Mouse (Mus musculus): Measurements from ENCODE around the gene Metap2. TPM values are rescaled to one million over a fixed set of nuclear protein-coding genes. Genes with fewer than 3 reads are reported as not detected.
"Not testable (repeated sequence)": the region's sequence is repeated elsewhere in the genome, so short reads cannot be mapped to it uniquely, and the experiment has no call there.

Metap2 gene
- polyA plus RNA-seq, 1 experiment from 2014 or later, result 162 TPM

- H3K9ac ChIP-seq, result no peak overlapping the region
- no peak overlapping the region for H3K27ac ChIP-seq (replicated peaks)
- no peak overlapping the region for H3K4me3 ChIP-seq (replicated peaks)
- 60% methylated on average over 9 of the region's 9 CpGs for WGBS (ENCODE audit: insufficient replicate concordance)
- H3K36me3 ChIP-seq (replicated peaks), result peaks cover 17% of the 10 kb centered on the region
- no peaks in the 10 kb centered on the region for H3K27me3 ChIP-seq
- no peaks in the 10 kb centered on the region for H3K4me1 ChIP-seq (replicated peaks)
- no peak overlapping the region for H3K4me2 ChIP-seq
- H3K9me3 ChIP-seq (replicated peaks), result no peaks in the 10 kb centered on the region
- ATAC-seq (ENCODE audit: insufficient read depth), result no peak
Observed at GRCm38 (mm10) chr10:93855126-93855525, 41.8 kb downstream of the Metap2 start.

- no peaks in the 10 kb centered on the region for H3K4me1 ChIP-seq (replicated peaks)
- 88% methylated on average over 13 of the region's 13 CpGs for WGBS (ENCODE audit: insufficient replicate concordance)
- H3K9me3 ChIP-seq (replicated peaks), result no peaks in the 10 kb centered on the region
- H3K9ac ChIP-seq, result no peak overlapping the region
- H3K4me2 ChIP-seq, result no peak overlapping the region
- H3K4me3 ChIP-seq (replicated peaks), result no peak overlapping the region
- H3K27ac ChIP-seq (replicated peaks), result no peak overlapping the region
- H3K36me3 ChIP-seq (replicated peaks), result no peaks in the 10 kb centered on the region
- no peak for ATAC-seq (ENCODE audit: insufficient read depth)
- no peaks in the 10 kb centered on the region for H3K27me3 ChIP-seq
Observed at GRCm38 (mm10) chr10:93846706-93847105, 50.2 kb downstream of the Metap2 start.

- H3K4me2 ChIP-seq, result peak overlapping the region; percentile 18; the same call in 1 of the 2 replicates
- H3K4me3 ChIP-seq (replicated peaks); ATAC-seq (ENCODE audit: insufficient read depth); H3K9me3 ChIP-seq (replicated peaks); H3K9ac ChIP-seq; H3K36me3 ChIP-seq (replicated peaks); H3K27ac ChIP-seq (replicated peaks): not testable (repeated sequence)
- 68% methylated on average over 7 of the region's 7 CpGs for WGBS (ENCODE audit: insufficient replicate concordance)
- H3K27me3 ChIP-seq, result peaks cover 78% of the 10 kb centered on the region
- peaks cover 37% of the 10 kb centered on the region for H3K4me1 ChIP-seq (replicated peaks)
Observed at GRCm38 (mm10) chr10:93835115-93835514, 61.8 kb downstream of the Metap2 start.

- peak overlapping the region; percentile 63 for H3K9ac ChIP-seq
- ATAC-seq (ENCODE audit: insufficient read depth), result no peak
Observed at GRCm38 (mm10) chr10:93834394-93834745, 62.5 kb downstream of the Metap2 start.

GRCm38 (mm10) chr10:93833699-93834393 lies 63.0 kb downstream of the Metap2 start:
- Histone ChIP-seq H3K9ac (peak overlapping the region; percentile 63), H3K4me1 (replicated peaks) (peaks cover 37% of the 10 kb centered on the region), H3K4me2 (peak overlapping the region; percentile 98), H3K36me3 (replicated peaks) (no peaks in the 10 kb centered on the region), H3K27ac (replicated peaks) (peak overlapping the region; percentile 39; the same call in 1 of the 2 replicates), H3K4me3 (replicated peaks) (peak overlapping the region; percentile 76), H3K9me3 (replicated peaks) (no peaks in the 10 kb centered on the region), H3K27me3 (peaks cover 79% of the 10 kb centered on the region)
- under 1% methylated on average over 74 of the region's 75 CpGs for WGBS (ENCODE audit: insufficient replicate concordance)
- ATAC-seq (ENCODE audit: insufficient read depth), result peak; percentile 86

More at GRCm38 (mm10) chr10:93834394-93834745, 62.5 kb downstream of the Metap2 start:
- Histone ChIP-seq H3K27ac (replicated peaks) (no peak overlapping the region), H3K4me2 (peak overlapping the region; percentile 98), H3K4me1 (replicated peaks) (peaks cover 37% of the 10 kb centered on the region), H3K9me3 (replicated peaks) (no peaks in the 10 kb centered on the region), H3K4me3 (replicated peaks) (peak overlapping the region; percentile 76), H3K36me3 (replicated peaks) (no peaks in the 10 kb centered on the region), H3K27me3 (peaks cover 79% of the 10 kb centered on the region)
- WGBS (ENCODE audit: insufficient replicate concordance), result 9% methylated on average over 13 of the region's 13 CpGs

- no peak for ATAC-seq (ENCODE audit: insufficient read depth)
- H3K27me3 ChIP-seq, result peaks cover 75% of the 10 kb centered on the region
- 4% methylated on average over 16 of the region's 16 CpGs for WGBS (ENCODE audit: insufficient replicate concordance)
Observed at GRCm38 (mm10) chr10:93833370-93833698, 63.6 kb downstream of the Metap2 start.

GRCm38 (mm10) chr10:93832811-93833210 lies 64.1 kb downstream of the Metap2 start:
- H3K27ac ChIP-seq (replicated peaks), result no peak overlapping the region
- H3K27me3 ChIP-seq, result peaks cover 75% of the 10 kb centered on the region
- H3K4me3 ChIP-seq (replicated peaks), result 0 out of 2 replicates have a peak overlapping the region, but pooled peaks have one; percentile 76
- 39% methylated on average over 9 of the region's 9 CpGs for WGBS (ENCODE audit: insufficient replicate concordance)
- no peak for ATAC-seq (ENCODE audit: insufficient read depth)
- H3K4me2 ChIP-seq, result peak overlapping the region; percentile 98
- H3K36me3 ChIP-seq (replicated peaks), result no peaks in the 10 kb centered on the region
- no peak overlapping the region for H3K9ac ChIP-seq
- H3K9me3 ChIP-seq (replicated peaks), result no peaks in the 10 kb centered on the region
- peaks cover 37% of the 10 kb centered on the region for H3K4me1 ChIP-seq (replicated peaks)

More at GRCm38 (mm10) chr10:93833370-93833698, 63.6 kb downstream of the Metap2 start:
- no peak overlapping the region for H3K27ac ChIP-seq (replicated peaks)
- H3K4me3 ChIP-seq (replicated peaks), result peak overlapping the region; percentile 76
- H3K36me3 ChIP-seq (replicated peaks), result no peaks in the 10 kb centered on the region
- H3K4me1 ChIP-seq (replicated peaks), result peaks cover 37% of the 10 kb centered on the region
- no peaks in the 10 kb centered on the region for H3K9me3 ChIP-seq (replicated peaks)
- peak overlapping the region; percentile 98 for H3K4me2 ChIP-seq
- peak overlapping the region; percentile 63; the same call in 1 of the 2 replicates for H3K9ac ChIP-seq

- H3K9me3 ChIP-seq (replicated peaks), result no peaks in the 10 kb centered on the region
- no peak for ATAC-seq (ENCODE audit: insufficient read depth)
- H3K36me3 ChIP-seq (replicated peaks), result no peaks in the 10 kb centered on the region
- peaks cover 74% of the 10 kb centered on the region for H3K27me3 ChIP-seq
- peak overlapping the region; percentile 23; the same call in 1 of the 2 replicates for H3K9ac ChIP-seq
- WGBS (ENCODE audit: insufficient replicate concordance), result 5% methylated on average over 18 of the region's 18 CpGs
- peak overlapping the region; percentile 40 for H3K4me3 ChIP-seq (replicated peaks)
- H3K27ac ChIP-seq (replicated peaks), result no peak overlapping the region; the same call in 1 of the 2 replicates
- peak overlapping the region; percentile 98 for H3K4me2 ChIP-seq
- H3K4me1 ChIP-seq (replicated peaks), result peaks cover 37% of the 10 kb centered on the region
Observed at GRCm38 (mm10) chr10:93831730-93832574, 64.9 kb downstream of the Metap2 start.

- H3K4me1 ChIP-seq (replicated peaks), result peaks cover 41% of the 10 kb centered on the region
- H3K9me3 ChIP-seq (replicated peaks), result no peaks in the 10 kb centered on the region
- no peak for ATAC-seq (ENCODE audit: insufficient read depth)
- H3K27me3 ChIP-seq, result peaks cover 66% of the 10 kb centered on the region
- 22% methylated on average over 22 of the region's 22 CpGs for WGBS (ENCODE audit: insufficient replicate concordance)
- peak within 1 kb of the TSS; percentile 40 for H3K4me3 ChIP-seq (replicated peaks)
- H3K27ac ChIP-seq (replicated peaks), result no peak within 1 kb of the TSS; the same call in 1 of the 2 replicates
- peak within 1 kb of the TSS; percentile 23; the same call in 1 of the 2 replicates for H3K9ac ChIP-seq
- peak within 1 kb of the TSS; percentile 98 for H3K4me2 ChIP-seq
- H3K36me3 ChIP-seq (replicated peaks), result no peaks in the 10 kb centered on the region
Observed at GRCm38 (mm10) chr10:93830931-93831729, 65.8 kb downstream of the Metap2 start, which contains the start of gene Usp44. Gene Usp44, plus strand, starts transcription at chr10:93831555.

- H3K4me2 ChIP-seq, result no peak overlapping the region
- 36% methylated on average over 9 of the region's 9 CpGs for WGBS (ENCODE audit: insufficient replicate concordance)
- no peaks in the 10 kb centered on the region for H3K36me3 ChIP-seq (replicated peaks)
- H3K9me3 ChIP-seq (replicated peaks), result no peaks in the 10 kb centered on the region
- peaks cover 41% of the 10 kb centered on the region for H3K4me1 ChIP-seq (replicated peaks)
- no peak overlapping the region for H3K4me3 ChIP-seq (replicated peaks)
- H3K9ac ChIP-seq, result no peak overlapping the region
- no peak for ATAC-seq (ENCODE audit: insufficient read depth)
- peaks cover 56% of the 10 kb centered on the region for H3K27me3 ChIP-seq
- no peak overlapping the region for H3K27ac ChIP-seq (replicated peaks)
Observed at GRCm38 (mm10) chr10:93829898-93830831, 66.7 kb downstream of the Metap2 start.
